Mouse (Mus musculus): ENCODE measurements around the gene Tmem141.

- TF ChIP-seq MXI1 (IDR thresholded peaks at IDR 0.05; ENCODE audit: low read depth, low read length) (peak; percentile 76; the same call in 1 of the 2 replicates), TBP (conservative IDR thresholded peaks at IDR 0.05; ENCODE audit: low read depth, low read length) (peak; percentile 61; the same call in 1 of the 2 replicates), ETS1 (conservative IDR thresholded peaks at IDR 0.05; ENCODE audit: low read depth, low read length) (no peak), CTCF (conservative IDR thresholded peaks at IDR 0.05 in 1 of 2, IDR thresholded peaks at IDR 0.05 in 1 of 2; ENCODE audit: low read depth in 2 of 2, low read length in 2 of 2) (no peak), USF2 (conservative IDR thresholded peaks at IDR 0.05; ENCODE audit: low read depth, low read length) (no peak), RAD21 (IDR thresholded peaks at IDR 0.05; ENCODE audit: low read depth, low read length) (no peak), RCOR1 (conservative IDR thresholded peaks at IDR 0.05; ENCODE audit: low read depth, low read length) (peak; percentile 39; the same call in 1 of the 2 replicates), EP300 (IDR thresholded peaks at IDR 0.05; ENCODE audit: low read length) (no peak), PAX5 (IDR thresholded peaks at IDR 0.05; ENCODE audit: low read length) (no peak), POLR2A (IDR thresholded peaks at IDR 0.05; ENCODE audit: low read depth, low read length) (peak; percentile 91), MAZ (IDR thresholded peaks at IDR 0.05; ENCODE audit: low read depth, low read length) (no peak; the same call in 1 of the 2 replicates), MAX (IDR thresholded peaks at IDR 0.05; ENCODE audit: low read length) (peak; percentile 96)
Measured at GRCm38 (mm10) chr2:25607761-25608622, 13.8 kb downstream of the Tmem141 start, which contains the start of gene Rabl6.
